Mouse (Mus musculus): ENCODE results near the gene Fgfr2.
A peak's percentile ranks its signal among the peaks of the same experiment; 100 is the strongest.
"Not testable (repeated sequence)": the region's sequence is repeated elsewhere in the genome, so short reads cannot be mapped to it uniquely, and the experiment has no call there.

Gene Fgfr2

DNA sequence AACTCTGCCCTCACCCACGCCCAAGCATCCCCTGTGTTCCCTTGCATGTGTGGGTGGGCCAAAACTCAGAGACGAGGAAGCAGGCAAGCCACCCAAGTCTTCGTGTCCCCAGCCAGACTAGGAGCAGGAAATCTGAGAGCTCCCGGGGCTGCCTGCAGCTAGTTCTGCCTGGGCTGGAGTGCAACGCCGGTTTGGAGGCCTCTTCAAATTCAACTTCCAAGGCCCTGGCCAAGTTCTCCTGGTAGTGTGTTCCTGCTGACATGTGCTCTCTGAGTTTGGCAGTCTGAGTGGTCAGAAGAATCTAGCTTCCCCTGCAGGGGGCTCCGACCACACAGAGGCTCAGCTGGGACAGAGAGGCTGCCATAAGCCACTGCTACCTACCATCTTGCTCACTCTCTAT is 2948.6 kb downstream of the Fgfr2 start:
- DNase-seq (ENCODE audit: low spot score) = peak; percentile 48

DNA sequence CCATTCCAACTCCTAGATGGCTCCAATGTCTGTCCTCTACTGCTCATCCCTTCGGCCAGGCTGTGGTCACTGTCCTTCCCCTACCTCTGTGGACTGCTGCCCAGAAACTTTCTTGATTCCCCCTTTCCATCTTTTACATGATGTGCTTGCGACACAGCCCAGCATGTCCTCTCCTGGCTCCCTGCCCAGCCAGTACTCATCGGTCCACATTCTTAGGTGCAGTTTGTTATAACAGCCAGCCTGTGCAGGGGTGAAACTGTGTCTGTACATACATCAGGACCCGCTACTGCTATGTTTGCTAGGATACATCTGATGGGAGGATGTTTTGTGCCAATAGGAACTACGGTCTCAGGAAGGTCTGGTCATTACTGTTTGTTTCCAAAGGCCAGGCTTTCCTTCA is 2949.2 kb downstream of the Fgfr2 start:
- DNase-seq (ENCODE audit: low spot score) = peak; percentile 69

DNA sequence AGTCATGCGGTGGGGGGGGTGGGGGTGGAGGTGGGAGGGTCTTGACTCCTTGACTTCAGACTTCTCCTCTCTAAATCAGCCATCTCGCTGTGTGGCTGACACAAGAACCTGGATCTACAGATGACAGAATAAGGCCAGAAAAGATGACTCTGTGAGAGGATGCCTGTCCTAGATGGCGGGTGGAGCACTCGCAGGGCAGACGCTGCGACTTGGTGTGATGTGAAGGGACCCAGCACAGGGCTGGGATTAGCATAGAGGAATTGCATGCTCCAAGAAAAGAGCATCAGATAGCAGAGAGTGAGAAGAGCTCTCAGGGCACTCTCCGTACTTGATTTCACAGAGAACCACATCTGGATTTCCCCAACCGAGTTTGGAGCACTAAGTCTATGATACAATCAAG is 2953.0 kb downstream of the Fgfr2 start:
- DNase-seq (ENCODE audit: low spot score) = no peak

DNA sequence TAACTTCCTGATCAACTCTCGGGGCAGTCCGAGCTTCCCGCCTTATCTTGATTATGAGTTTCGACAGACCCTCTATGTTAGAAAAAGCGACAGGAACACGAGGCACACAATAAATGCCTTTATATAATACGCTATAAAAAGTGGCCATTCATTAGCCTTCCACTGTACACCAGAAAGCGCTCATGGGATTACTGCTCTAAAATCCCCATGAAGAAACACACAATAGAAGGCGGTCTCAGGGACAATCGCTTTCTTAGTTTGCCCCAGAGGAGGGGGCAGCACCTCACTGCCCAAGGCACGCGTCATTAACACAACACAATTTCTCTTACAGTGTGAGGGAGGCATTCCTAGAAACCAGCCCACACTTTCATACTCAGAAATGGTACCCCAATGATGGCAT is 2954.9 kb downstream of the Fgfr2 start:
- DNase-seq (ENCODE audit: low spot score) = no peak

DNA sequence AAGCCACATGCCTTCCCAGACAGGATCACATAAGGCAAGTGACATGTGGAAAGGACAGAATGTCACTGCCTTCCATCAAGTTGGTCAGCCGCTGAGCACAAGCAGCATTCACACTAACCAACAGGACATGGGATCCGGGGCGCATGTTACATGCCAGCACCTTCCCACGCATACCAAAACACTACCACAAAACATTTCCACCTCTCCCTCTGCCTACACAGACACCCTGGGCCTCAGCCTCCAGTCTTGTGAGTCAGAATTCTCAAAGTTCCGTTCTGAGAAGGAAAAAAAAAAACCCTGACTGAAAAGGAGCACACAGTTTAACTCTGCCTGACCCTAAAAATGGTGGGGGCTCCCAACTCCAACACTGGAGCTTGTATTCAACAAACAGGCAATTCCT is 2955.9 kb downstream of the Fgfr2 start:
- DNase-seq (ENCODE audit: low spot score) = no peak

DNA sequence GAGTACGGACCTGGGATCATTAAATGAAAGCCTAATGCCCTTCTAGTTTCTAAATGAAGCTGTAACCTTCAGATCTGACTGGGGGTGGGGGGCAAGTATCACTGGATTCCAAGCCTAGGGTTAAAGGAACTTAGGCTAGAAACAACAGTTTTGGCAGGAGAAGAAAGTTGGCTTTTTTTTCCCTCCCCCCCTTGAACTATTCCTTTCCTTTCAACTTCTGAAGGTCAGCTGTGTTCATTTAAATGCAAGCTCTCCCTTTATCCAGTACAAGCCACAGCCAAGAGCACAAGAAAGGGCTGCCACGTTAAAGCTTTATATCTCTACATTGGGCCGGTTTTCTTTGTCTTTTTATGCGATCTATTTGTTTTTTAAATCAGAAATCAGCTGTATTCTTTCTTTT is 2957.0 kb downstream of the Fgfr2 start:
- no peak for DNase-seq (ENCODE audit: low spot score)

DNA sequence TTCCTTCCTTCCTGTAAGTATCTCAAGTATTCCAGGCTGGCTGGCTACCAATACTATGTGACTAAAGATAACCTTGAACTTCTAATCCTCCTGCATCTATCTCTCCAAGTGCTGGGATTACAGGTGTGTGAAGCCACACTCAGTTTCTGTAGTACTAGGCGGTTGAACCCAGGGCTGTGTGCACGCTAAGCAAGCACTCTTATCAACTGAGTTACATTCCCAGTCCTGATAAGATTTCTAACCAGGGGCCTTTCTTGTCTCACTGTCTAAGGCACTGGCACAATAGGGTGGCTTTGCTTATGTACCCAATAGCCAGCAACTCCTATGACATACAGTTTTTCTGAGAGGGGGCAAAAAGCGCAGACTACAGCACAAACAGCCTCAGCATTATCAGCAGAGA is 2957.7 kb downstream of the Fgfr2 start:
- DNase-seq (ENCODE audit: low spot score) = no peak

DNA sequence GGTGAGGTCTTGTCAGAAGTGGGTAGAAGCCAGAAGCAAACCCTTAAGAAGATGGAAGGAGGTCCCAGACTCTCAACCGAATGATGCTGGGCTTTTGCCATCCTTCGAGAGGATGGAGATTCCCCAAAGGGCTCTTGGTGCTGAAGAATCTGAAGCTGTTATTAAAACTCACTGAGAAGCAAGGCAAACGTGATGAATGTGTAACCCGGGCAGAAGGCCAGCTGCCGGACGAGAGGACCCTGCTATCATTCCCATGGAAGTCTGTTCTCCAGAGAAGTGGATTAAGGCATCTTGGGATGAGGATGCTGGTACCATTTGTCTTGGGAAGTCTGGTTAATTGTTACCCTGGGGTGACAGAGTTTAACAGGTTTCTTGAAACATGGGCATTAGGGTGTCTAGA is 2960.4 kb downstream of the Fgfr2 start:
- DNase-seq (ENCODE audit: low spot score) = no peak

DNA sequence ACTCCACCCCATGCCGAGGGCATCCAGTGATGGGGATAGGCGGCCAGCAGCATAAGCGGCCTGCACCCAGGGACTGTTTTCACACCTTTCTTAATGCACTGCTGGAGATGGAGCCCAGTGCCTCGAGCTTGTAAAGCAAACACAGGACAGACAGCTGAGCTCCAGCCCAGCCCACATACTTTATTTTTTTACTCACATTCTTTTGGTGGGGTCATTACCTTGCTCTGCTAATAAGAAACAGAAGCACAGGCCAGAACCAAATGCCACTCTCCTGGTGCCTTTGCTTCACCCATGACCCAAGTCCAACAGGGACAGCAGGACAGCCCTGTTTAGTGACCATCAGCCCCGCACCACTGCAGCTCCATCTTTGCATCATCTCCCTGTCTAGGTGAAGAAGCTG is 2961.6 kb downstream of the Fgfr2 start:
- no peak for DNase-seq (ENCODE audit: low spot score)

DNA sequence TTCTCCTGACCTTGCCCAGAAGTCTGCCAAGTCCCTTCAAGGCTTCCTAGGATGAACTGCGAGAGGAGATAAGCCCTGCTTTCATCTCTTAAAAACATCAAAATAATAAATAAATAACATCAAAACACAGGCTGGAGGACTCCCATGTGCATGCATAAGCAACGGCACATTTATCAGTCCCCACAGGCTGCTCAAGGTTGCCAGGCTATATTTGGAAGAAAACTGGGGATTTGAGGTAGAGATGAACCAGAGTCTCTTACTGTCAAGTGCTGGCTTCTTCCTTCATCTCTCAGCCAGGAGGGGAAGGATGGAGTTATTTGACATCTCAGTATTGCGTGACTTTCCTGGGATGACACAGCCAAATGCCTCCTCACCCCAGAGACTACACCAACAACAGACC is 2964.3 kb downstream of the Fgfr2 start:
- no peak for DNase-seq (ENCODE audit: low spot score)

DNA sequence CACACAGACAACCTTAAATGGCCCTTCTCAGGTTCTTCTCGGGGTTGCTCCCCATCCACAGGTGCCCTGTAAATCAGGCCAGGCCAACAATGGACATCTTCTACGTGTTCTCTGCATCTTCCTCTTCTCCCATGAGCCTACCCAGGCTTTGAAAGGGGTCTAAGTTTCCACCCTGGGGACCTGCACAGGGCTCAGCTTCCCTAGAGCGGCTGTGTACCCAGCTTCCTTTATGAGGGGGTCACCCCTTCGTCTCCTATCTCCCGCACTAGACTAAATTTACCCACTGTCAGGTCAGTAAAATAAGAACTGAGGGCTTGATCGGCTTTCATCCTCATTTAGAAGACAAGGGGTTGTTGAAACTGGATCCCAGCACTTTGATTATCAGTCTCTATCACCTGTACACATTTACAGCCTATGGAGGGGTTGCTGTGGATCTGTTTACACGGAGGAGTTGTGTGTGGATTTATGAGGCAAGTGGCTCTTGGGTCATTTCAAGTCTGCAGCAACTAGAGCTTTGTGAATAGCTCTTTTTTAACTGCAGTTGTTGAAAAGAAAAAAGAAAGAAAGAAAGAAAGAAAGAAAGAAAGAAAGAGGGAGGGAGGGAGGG is 2969.7 kb downstream of the Fgfr2 start:
- no peak for DNase-seq (ENCODE audit: low spot score)

DNA sequence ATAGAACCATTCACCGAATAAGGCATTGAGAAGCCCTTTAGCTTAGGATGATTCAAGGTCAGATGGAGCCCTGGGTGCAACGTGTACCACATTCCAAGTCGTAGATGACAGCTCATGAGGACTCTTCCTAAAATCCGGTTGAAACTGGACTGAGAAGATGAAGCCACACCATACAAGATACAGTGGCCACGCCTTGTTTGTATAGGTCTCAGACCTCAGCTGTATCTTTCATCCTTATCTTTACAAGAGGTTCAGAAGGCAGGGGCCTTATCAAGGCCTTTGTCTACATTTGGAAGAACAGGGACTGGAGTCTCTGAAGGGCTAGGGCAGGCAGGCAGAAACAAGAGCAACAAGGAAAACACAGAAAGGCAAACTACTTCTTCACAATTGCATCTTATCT is 2974.2 kb downstream of the Fgfr2 start:
- DNase-seq (ENCODE audit: low spot score) = no peak

DNA sequence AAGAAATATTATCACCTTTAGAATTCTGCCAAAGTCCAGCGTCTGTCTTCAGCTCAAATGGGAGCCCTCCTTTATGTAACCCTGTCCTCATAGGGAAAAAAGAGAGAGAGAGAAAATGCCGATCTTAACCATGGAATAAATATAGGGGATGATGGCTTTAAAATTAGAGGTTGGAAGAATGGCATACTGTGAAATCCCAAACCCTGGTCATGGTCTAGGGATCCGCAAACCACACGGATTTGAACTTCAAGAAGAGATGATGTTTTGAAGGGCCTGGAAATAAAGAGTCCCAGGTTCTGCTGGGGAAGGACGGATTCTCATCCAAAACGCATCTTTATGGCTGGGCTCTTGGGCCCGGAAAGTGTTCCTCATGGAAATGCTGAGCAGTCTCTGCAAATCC is 2975.9 kb downstream of the Fgfr2 start:
- DNase-seq (ENCODE audit: low spot score) = no peak

DNA sequence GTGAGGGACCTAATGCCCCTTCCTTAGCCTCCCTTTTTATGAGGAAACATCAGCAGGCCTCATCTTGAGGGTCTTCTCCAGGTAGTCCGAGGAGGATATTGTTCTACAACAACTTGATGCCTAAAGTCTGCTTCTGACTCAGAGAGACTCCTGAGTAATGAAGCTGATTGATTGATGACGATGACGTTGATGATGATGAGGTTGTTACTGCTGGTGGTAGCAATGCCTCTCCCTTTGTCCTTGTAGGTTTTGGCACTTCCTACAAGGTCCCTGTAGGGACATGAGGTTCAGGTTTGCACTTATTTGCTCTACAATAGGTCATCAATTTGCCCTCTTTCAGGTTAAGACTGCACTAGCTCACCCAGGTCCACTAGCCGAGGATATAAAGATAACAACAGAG is 2977.9 kb downstream of the Fgfr2 start:
- no peak for DNase-seq (ENCODE audit: low spot score)

DNA sequence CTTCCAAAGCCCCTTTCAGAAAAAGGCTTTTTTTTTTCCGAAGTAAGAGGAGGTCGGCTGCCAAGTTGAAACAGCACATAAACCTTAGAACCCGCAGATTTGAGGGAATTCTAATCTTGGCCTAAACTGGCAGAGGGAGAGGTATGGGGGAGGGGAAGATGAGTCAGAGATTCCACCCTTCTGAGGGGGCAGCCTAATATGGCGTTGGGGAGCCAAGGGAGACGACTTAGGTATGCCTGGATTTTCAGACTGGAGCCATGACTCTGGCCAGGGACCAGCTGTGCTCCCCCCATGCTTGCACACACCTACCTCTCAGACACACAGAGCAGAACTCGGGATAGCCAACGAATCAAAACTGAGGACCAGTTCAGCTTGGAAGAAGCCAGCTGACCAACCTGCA is 2979.8 kb downstream of the Fgfr2 start:
- DNase-seq (ENCODE audit: low spot score) = peak; percentile 40

DNA sequence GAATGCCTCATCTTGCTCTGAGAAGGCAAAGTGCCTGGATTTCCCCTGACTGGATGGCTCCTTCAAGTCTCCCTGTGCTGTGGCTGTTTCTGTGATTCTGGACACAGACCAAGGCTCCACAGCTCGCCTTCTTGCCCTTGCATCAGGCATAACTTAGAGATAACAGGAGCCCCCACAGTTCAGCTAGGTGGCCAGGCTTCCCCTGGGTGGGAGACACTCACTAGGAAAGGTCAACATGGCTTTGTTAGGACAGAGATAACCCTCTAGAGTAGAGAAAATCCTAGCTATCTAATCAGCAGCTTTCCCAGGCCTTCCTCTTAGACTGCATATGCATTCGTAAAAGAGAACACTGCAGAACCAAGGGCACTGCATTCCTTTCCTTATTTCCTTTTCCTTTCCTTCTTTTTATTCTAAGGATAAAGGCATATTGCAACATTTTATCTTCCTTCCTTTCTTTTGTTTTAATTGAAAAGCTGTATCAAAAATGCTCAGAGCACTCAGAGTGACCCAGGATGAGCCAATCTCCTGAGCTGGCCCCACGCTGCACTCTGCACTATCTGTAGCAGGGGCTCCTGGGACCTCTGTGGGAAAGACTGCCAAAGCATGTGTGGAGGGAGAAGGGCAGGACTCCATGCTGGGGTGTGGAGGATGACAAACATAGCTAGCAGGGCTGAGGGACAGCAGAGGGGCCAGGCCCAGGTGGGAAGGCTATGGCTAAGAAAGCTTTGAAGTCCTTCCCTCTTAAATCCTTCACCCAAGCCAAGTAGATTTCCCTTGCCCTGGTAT is 2981.9 kb downstream of the Fgfr2 start:
- DNase-seq (ENCODE audit: low spot score) = no peak

DNA sequence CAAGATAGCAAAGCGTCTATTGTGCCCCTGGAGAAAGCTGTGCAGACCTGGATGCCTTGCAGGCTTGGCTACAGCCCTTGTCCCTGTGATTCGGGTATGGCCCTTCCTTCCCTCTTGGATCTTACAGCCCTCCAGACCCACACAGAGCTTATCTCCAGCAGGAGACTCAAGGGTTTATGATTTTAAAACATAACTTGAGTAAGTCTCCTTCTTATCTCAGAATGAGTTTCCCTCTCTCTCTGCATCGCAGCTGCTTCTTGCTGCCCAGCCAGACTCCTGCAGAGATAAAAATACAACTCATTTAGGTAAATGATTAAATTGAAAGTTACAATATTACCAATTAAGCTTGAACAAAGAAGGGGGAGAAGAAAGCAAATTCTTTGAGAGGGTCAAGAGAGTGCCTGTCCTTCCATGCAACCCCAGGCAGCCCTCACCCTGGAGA is 2988.2 kb downstream of the Fgfr2 start:
- DNase-seq (ENCODE audit: low spot score) = no peak

DNA sequence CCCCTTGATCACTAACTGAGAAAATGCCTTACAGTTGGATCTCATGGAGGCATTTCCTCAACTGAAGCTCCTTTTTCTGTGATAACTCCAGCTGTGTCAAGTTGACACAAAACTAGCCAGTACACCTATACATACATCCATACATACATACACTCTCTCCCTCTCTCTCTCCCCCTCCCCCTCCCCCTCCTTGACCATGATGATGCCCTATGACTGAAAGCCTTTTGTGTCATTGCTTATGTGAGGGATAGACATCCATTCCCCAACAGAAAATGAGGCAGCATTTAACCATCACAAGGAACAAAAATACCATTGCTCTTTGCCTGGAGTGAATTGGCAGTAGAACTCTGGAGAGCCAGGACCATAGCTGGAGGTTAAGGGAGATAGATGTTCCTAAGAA is 2988.7 kb downstream of the Fgfr2 start:
- not testable (repeated sequence) for DNase-seq (ENCODE audit: low spot score)

DNA sequence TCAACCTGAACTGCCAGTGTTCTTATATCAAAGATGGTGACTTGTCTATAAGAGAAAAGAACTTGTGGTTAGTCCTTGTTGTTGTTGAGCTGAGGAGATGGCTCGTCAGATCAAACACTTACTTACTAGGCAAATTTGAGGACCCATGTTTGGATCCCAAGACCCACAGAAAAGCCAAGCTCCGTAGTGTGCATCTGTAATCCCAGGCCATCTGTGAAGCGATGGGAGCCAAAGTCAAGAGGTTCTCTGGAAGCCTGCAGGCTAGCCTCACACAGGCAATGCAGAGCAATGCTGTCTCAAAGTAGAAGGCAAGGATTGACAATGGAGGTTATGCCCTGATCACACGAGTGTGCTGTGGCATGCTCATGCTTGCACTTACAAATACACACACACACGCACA is 2992.9 kb downstream of the Fgfr2 start:
- DNase-seq (ENCODE audit: low spot score) = no peak

DNA sequence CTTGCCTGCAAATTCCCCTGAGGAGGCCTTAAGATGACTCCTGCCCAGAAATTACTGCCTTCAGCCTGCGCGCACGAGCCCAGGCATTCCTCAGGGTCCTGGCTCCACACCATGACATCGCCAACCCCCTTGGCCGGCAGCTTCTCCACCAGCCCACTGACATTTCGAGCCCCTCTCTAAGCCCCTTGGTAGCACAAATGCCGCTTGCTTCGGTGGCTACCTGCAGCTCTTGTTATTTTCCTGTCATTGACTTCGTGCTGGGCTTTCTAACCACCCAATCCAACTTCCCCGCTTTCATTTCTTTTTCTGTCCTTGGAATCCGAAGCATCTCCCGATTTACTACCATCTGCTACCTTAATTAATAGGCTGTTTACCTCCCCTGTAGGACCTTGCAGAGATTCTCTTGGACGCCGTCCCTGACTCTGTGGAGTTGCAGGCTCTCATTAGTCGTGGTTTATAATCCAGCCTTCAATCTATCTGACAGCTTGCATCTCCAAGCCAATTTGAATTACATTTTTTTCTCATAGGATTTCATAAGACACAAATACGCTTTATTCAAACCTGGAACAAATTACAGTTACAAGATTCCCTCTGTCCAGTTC is 2993.7 kb downstream of the Fgfr2 start:
- no peak for DNase-seq (ENCODE audit: low spot score)

DNA sequence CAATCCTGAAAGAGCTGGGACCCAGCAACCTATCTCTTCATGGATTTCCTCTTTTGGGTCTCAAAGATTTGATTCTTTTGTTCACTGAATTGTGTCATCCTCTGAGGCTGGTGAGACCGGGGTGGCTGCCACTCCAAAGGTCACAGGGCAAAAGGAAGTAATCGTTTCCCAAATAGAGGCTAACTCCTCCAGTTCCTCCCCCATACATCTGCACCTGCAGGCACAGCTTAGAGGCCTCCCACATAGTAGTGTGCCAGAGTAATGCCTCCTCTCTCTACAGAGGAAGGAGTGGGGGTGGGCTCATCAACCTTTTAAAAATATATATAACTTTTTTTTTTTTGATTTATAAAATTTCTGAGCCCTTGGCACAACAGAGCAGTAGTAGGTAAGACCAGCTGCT is 3001.6 kb downstream of the Fgfr2 start:
- DNase-seq (ENCODE audit: low spot score) = no peak

DNA sequence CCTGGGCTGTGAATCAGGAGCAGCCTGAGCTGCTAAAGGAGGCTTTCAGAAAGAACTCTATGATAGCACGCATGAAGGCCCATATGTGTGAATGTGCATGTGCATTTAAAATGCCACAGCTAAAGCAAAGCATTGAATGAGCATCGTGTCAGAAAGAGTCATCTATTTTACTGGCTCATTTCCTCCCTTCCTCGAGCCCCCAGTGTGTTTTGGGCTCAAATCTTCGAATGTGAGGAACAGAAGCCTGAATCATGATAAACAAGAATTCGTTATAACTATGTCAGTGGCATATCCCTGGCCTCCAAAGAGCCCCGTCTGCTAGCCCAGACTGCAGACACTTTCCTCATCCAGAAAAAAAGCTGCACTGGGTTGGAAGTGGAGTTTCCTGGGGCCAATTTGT is 3003.7 kb downstream of the Fgfr2 start:
- DNase-seq (ENCODE audit: low spot score) = no peak

DNA sequence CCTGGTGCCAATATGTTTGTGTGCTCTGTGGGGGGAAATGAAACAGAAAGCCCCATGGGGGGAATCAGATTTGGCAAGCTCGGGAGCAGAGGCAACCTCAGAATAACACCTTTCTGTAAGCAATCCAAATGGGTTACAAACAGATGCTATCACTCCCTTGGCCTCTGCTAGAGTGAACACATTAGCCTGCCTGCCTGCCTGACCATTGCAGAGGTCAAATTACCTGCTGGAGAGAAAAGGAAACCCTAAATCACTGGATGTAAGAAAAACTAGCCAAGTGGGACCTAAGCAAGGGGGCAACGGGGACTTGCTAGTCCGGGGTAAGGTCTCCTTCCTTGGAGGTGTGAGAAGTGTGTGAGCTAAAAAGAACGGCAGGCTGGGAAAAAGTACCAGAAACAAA is 3004.4 kb downstream of the Fgfr2 start:
- no peak for DNase-seq (ENCODE audit: low spot score)

Data from urinary bladder, postnatal 14 days (tissue).